Mouse (Mus musculus): ENCODE data around the gene Mical3. TPM values are rescaled to one million over a fixed set of nuclear protein-coding genes. Genes with fewer than 3 reads are reported as not detected.
"Not testable (repeated sequence)": the region's sequence is repeated elsewhere in the genome, so short reads cannot be mapped to it uniquely, and the experiment has no call there.

The Mical3 gene
- total RNA-seq, 4 experiments from 2014 or later = 55.7 to 68.0 (median 57.4) TPM

DNA sequence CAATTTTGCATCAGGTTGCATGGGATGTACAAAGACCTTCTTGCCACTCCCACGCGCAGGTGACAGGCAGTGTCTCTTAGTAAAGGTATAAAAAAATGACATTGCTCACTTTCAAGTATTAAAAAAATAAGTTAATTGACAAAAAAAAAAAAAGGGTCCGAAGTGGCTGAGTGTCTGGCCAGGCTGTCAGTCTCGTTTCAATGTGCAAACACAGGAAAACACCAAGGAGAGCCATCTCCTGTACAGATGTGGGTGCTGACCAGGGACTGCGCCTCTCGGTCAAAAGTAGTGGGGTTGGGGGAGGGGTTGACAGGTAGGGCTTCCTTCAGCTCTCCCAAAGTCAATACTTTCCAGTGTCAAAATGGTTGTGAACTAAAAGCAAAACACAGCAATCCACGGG, 197.1 kb downstream of the Mical3 start:
- DNase-seq (ENCODE audit: low spot score in 2 of 2) = no peak

DNA sequence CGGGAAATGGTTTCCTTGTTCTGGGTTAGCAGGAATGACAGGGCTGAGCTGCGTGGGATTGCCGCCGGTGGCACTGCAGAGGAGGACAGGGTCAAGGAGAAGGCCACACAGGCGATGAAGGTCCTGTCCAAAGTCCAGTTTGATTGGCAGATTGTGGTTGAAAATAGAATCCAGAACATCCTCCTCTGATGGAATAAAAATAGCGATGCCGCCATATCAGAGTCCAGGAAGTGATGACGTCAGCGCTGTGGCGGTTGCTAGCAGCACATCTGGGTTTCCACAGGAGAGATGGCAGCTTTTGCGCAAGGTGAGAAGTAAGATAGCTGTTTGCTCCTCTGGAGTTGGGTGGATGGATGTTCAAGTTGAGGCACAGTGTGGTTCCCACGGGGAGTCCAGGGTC, 198.2 kb downstream of the Mical3 start:
- no peak for DNase-seq (ENCODE audit: low spot score in 2 of 2)

DNA sequence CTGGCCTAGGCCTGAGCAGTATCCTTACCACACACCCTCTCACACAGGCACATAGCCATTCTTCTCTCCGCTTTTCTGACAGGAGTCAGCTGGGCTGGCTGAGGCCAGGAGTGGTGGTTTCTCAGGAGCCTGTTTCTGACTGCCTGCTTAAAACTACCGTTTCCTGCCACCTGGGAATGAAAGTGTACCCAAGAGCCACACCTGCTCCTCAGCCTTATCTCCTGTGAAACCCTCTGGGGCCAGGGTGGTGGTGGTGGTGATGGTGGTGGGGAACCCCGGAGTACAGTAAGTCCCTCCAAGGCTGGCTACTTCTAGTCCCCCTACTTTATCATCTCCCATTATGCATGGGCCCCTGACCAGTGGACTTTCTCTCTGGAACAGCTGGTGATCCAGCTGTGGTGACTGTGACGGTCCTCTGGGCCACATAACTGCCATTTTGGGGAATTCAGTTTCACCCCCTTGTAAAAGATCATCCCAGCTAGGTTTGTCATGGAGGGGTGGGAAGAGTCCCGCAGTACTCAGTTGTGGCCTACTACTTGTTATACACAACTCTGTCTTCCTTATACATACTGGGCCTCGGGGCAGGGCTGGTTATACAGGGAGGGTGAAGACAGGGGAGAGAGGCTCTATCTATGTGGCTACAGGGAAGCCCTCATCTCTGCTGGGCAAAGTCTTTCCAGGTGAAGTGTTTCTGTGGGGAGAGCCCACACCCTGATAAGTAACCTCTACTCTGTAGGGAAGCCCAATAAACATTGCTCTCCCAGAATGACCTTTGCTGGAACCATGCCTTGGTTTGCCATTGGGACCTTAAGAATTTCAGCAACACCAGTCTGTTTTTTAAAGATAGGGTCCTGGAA, 200.1 kb downstream of the Mical3 start:
- DNase-seq (ENCODE audit: low spot score in 2 of 2) = no peak

DNA sequence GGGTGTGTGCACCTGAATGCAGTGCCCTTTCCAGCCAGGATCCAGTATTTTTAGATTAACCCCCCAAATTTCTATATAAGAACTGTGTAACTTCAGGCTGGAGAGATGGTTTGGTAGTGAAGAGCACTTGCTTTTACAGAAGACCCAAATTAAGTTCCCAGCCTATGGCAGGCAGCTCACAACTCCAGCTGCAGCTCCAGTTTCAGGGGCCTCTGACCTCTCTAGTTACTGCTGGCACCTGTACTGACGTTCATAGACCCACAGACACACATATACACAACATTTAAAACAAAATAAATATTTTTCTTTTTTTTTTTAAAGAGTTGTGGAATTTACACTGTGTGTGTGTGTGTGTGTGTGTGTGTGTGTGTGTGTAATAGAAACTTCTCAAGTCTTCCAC, 201.4 kb downstream of the Mical3 start:
- DNase-seq (ENCODE audit: low spot score in 2 of 2) = no peak

DNA sequence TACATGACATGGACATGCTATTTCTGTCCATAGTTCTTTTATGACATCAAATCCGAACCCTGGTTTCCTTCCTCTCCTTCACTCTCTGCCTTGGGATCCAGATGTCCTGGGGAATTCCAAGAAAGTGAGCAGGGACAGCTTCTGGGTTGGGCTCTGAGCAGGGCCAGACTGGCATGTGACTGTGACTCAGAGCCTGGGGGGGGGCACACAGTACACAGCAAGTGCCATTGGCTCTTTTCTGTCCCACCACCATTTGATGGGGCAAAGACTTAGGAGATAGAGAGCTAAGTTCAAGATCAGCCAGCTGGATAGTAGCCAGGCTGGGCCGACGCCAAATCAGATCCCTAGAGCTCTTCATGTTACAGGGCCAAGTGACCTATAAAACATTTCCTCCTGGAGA, 203.0 kb downstream of the Mical3 start:
- peak in 1 of 2 experiments; percentile 38 for DNase-seq (ENCODE audit: low spot score in 2 of 2)

DNA sequence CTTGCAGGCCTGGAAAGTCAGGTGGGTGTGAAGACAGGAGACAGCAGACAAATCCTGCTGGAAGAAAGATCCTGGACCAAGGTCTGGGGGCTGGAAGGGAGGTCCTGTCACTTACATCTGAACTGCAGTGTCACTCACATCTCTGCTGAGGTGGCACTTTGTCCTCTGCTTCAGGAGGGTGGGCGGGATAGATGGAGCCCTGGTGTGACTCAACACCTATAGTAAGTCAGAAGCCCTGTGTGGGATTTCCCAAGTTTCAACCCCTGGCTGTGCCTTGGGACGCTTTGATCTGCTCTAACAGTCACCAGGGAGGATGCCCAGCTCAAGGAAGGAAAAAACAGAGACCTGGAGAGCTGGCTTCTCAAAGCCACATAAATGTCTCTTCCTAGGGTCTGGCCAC, 203.9 kb downstream of the Mical3 start:
- DNase-seq (ENCODE audit: low spot score in 2 of 2) = no peak

DNA sequence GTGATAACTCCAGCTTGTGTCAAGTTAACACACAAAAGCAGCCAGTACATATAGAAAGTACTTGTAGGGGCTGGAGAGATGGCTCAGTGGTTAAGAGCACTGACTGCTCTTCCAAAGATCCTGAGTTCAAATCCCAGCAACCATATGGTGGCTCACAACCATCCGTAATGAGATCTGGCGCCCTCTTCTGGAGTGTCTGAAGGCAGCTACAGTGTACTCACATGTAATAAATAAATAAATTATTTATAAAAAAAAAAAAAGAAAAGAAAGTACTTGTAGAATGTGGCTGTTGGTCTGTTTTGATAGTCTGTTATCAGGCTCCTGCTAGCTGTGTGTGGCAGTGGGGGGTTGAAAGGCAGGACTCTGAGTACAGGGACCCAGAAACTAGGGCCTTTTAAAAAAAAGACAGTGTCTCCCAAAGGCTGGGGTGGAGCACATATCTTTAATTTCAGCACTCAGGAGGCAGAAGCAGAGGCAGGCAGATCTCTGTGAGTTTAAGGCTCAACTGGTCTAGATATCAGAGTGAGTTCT, 205.9 kb downstream of the Mical3 start:
- DNase-seq (ENCODE audit: low spot score in 2 of 2) = not testable (repeated sequence)

DNA sequence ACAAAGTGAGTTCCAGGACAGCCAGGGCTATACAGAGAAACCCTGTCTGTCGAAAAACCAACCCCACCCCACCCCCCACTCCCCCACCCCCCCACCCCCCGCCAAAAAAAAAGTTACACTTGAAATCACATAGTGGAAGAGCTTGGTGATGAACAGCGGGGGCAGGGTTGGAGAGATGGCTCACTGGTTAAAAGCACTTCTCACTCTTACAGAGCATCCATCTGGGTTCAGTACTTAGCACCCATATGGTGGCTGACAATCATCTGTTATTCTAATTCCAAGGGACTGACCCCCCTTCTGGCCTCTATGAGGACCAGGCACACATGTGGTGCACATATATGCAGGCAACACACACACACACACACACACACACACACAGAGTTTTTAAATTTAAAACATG, 212.8 kb downstream of the Mical3 start:
- no peak for DNase-seq (ENCODE audit: low spot score in 2 of 2)

DNA sequence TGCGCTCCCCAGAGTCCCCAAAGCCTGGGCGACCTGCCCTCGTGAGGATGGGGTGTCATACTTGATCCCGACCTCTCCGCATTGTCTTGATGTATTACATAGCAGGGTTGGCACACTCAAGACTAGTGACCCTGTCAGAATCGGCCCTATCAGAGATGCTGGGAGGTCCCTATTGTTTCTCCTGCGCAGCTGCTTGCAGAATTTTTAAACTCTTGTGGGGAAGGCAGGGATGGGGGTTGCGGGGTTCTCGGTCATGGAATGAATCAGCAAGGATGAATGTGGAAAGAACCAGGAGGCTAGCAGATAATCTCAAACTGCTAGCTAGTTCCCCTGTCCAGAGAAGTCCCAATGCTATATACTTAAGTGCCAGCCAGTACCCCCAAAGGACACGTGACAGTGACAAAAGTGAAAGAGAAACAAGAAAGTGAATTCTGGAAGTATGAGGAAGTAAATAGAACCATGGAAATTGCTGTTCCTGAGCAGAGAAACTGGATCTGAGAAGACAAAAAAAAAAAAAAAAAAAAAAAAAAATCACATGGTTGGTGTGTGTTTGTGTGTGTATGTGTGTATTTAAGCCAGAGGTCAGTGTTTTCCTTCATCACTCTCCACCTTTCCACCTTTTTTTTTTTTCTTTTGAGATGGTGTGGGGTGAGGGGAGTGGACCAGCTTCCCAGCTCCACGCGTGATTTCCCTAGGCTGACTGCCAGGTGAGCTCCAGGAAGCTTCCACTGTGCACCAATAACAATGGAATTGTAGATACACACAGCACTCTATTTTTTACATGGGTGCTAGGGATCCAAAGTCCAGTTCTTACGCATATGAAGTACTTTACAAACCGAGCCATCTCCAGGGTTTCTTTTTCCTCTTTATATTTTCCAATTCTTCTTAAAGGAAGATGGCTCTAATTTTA, 213.6 kb downstream of the Mical3 start:
- DNase-seq (ENCODE audit: low spot score in 2 of 2) = not testable (repeated sequence)

DNA sequence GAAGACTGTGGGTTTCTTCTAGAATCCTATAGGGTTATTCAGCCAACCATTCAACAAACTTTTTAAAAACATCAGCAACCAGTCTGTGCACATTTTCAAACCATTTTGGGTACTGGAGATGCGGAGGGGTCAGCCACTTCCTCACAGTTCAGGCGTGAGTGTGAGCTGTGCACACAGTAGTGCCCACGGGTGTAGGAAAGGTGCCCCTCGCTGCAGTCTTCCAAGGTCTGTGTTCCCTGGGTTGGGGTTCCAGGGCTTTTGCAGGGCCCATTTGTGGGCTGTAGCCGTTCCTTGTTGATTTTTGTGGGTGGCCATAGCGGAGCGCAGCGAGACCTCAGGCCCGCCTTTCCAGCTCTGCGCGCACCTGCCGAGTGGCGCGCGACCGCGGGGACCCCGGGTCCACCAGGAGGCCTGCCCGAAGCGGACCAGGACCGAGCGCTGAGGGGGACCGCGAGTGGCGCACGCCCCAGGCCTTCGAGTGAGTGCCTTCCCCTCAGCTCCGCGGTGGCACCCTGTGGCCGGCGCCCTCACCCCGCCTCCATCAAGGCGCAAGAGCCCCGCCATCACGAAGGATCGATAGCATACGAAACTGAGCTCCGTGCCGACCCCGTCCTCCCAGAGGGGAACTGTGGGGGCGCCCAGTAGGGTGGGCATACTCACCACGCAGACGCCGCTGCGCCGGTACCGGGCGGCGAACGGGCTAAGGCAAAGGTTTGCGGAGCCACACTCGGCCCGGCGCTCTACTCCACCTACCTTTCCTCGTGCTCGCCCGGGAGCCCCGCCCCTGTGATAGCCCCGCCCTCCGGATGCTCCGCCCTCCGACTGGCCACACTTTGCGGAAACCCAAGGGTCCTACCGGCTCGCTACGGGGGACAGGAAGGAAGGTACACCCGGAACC, 214.5 kb downstream of the Mical3 start, which contains the start of gene Bid:
TSS of gene Bid (minus strand) at position 780 of the 898 bp plus-strand sequence.
- peak; percentile 79 to 83 for DNase-seq (ENCODE audit: low spot score in 2 of 2)

DNA sequence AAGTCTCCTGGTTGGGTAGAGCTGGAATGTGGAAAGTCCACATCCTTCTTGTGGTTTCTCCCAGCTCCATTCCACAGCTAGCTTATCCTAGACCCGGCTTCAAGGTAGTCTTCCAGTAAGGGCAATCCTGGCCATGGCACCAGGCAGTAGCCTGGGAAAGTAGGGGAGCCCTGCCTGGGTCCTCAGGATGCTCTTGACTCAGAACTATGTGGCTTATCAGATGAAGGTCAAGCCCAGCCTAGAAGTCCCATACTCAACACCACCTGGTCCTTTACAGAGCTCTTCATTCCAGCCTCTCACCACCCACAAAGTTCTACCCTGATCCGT, 215.2 kb downstream of the Mical3 start:
- no peak for DNase-seq (ENCODE audit: low spot score in 2 of 2)

DNA sequence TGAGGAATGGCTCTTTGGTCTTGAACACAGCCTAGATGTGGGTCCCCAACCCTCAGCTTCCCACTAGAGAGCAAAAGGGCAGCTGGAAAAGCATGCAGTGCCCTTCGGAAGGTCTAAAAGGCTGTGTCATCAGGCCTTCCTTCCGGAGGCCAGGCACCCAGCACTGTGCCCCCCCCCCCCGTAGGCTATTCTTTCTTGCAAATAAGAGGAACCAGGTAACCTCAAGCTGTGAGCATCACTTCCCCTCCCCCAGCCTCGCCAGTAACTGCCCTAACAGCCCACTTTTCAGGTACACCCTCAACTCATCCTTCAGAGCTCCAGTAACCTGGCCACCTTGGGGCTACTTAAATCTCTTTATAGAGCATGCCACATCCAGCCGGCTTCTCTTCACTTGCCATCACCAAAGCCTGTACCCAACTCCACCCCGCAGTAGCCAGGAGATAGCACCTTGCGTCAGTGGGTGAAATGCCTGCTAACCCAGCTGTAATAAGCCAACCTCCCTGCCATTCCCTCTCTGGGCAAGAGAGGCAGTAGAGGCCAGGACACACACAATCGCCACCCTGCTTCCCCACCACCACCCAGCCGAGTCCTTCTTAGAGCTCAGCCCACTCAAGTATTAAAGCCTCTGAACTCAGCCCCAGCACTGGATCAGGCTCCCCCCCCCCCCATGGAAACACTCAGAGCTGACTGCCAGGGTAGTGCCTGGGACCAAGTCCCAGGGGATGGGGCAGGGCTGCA, 215.7 kb downstream of the Mical3 start:
- no peak for DNase-seq (ENCODE audit: low spot score in 2 of 2)

DNA sequence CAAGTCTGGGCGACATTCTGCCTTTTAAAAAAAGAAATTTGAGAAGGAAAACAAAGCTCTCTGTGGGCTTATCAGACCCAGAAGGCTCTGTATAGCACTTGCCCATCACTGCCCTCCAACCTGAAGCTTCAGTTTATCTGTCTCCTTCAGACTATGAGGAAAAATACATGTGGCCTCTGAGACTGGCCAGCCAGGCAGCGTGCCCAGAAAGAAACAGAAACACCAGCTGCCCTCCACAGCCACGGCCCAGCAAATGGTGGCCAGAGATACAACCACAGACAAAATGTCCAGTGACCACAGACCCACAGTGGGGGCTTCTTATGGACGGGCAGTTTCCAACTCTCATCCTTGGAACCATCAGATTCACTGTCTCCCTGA, 216.3 kb downstream of the Mical3 start:
- DNase-seq (ENCODE audit: low spot score in 2 of 2) = no peak

DNA sequence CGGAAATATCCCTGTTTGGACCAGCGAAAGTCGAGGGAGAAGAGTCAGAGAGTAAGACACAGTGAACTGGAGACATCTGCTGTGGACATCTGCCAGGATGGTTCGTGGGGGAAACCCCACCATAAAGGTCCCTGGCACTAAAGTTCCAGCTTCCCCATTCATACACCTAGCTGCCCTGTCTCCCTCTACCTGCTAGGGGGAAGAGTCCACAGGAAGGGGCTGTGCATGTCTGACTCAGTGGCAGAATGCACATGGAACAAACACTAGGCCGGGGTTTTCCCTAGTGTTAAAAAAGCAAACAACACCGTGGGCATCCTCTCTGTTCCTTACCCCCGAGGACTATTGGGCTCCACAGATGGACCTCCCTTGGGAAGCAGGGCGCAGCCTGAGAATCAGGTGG, 217.0 kb downstream of the Mical3 start:
- DNase-seq (ENCODE audit: low spot score in 2 of 2) = no peak

DNA sequence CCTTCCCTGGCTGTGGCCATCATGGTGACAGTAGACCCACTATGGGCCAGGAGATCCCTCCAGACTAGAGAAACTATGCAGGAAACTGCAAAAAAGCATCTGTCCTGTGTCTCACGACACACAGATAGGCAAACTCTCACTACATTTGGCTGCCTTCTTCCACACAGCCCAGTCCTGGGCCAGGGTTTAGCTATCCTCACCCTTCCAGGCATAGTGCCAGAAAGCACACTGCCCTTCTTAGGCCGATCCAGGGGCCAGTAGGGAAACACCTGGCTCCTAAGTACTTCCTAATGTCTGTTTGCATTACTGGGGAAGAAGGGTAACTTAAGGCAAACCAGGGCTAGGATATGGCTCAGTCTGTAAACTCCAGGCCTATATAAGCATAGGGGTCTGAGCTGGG, 217.9 kb downstream of the Mical3 start:
- DNase-seq (ENCODE audit: low spot score in 2 of 2) = no peak

DNA sequence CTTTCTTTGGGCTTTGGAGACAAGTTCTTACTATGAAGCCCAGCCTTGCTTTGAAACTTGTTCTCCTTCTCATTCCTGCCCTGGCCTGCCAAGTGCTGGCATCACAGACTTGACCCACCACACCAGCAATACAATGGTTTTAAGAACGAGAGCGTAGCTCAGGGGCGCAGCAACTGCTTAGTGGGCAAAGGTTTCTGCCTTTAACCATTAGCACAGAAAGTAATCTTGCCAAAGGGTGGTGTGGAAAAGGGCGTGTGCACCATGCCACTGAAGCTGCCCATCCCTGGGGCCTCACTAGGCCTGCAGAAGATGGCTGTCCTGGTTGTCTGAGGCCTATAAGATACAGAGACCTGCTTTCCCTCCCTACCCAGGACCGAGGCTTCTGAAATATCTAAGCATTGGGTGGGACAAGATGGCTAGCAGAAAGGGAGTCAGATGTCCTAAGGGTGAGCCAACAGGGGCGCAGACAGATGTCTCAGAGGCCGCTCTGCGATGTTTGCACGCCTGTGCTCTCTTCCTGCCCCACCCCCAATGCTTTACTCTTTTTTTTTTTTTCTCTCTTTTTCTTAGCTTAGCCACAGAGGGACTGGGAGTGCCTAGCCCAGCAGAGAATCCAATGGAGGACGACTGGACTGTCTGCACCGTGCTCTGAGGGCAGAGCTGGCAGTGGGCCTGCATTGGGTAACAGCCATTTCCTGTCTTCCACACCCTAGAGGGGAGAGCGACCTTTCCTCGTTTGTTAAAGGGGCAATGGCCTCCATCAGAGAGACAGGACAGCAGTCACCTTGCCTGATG, 219.4 kb downstream of the Mical3 start:
- DNase-seq (ENCODE audit: low spot score in 2 of 2) = no peak

DNA sequence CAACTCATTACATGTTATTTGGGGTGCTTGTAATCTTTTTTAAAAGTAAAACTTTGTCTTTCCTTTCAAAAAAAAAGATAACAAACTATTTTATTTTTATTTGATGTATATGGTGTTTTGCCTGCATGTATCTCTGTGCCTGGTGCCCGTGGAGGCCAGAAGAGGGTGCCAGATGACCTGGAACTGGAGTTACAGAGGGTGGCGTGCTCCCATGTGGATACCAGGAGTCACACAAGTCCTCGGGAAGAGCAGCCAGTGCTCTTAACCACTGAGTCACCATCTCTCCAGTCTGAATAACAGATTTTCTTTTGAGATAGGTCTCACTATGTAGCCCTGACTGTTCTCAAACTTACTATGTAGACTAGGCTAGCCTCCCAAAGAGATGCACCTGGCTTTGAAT, 221.3 kb downstream of the Mical3 start:
- DNase-seq (ENCODE audit: low spot score in 2 of 2) = no peak

DNA sequence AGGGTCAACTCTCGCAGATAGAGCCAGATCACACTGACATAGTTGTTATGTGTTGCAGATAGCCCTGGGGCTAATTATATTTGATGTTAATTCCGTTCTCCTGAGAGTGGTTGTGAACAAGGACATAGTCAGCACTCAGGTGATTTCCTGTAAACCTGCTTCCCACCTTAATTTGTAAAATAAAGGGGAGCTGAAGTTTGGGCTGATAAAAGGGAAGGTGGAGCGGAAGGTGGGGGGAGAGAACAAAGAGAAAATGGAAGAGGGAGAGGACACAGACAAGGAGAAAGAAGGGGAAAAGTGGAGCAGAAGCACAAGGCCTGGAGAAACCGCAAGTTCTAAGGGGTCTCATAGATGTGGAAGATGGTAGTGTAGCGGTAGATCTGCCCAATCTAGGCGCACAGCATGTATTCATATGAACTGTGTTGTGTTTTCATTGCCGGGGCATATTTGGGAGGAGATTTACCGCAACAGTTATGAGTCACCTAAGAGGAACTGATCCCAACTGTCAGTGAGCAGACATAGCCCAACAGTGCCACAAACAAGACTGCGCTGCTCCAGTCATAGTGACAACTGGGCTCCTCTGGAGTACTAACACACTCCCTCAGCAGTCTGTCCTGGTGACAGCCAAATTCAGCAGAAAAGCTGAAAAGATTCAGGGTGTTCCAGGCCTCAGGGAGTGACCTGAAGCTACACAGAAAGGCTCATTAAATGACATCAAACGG, 222.8 kb downstream of the Mical3 start:
- not testable (repeated sequence) for DNase-seq (ENCODE audit: low spot score in 2 of 2)

DNA sequence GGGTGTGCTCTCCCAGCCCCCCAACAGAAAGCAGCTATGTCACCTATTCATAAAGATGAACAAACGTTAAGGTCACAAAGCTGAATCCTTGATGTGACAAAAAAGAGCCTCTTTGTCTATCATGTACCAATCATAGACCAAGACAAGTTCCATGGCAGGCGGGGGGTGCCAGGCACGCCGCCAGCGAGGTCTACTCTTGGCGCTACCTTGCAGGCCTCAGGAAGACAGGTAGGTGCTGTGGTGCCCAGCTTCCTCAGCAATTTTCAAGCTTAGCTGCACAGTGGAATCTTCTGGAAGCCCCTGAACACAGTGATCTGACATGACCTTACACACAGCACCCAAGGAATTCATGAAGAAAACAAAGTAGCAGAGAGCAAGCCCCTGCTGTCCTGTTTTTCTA, 224.3 kb downstream of the Mical3 start:
- no peak for DNase-seq (ENCODE audit: low spot score in 2 of 2)
